Mouse (Mus musculus): ENCODE results near the gene Ptpn7. TPM values are rescaled to one million over a fixed set of nuclear protein-coding genes. Genes with fewer than 3 reads are reported as not detected.
"Not testable (repeated sequence)": the region's sequence is repeated elsewhere in the genome, so short reads cannot be mapped to it uniquely, and the experiment has no call there.

The Ptpn7 gene
- polyA plus RNA-seq, 1 experiment from 2014 or later: 1.2 TPM

GRCm38 (mm10) chr1:135181880-135182623 is 49.6 kb downstream of the Ptpn7 start:
- no peaks in the 10 kb centered on the region for H3K27me3 ChIP-seq (replicated peaks)
- no peak overlapping the region for H3K4me3 ChIP-seq
- WGBS: 89% methylated on average over 8 of the region's 8 CpGs
- H3K27ac ChIP-seq: no peak overlapping the region
- no peak for ATAC-seq (ENCODE audit: low FRiP score, low read depth)
- H3K36me3 ChIP-seq: no peaks in the 10 kb centered on the region
- no peaks in the 10 kb centered on the region for H3K9me3 ChIP-seq
- H3K4me1 ChIP-seq: no peaks in the 10 kb centered on the region
- no peak overlapping the region for H3K9ac ChIP-seq
- H3K4me2 ChIP-seq (replicated peaks): no peak overlapping the region

GRCm38 (mm10) chr1:135182975-135183374 is 50.5 kb downstream of the Ptpn7 start:
- WGBS: 64% methylated on average over 3 of the region's 3 CpGs

GRCm38 (mm10) chr1:135183448-135183847 is 50.9 kb downstream of the Ptpn7 start:
- H3K4me3 ChIP-seq: no peak overlapping the region
- no peak for ATAC-seq (ENCODE audit: low FRiP score, low read depth)
- H3K9me3 ChIP-seq: no peaks in the 10 kb centered on the region
- H3K4me1 ChIP-seq: no peaks in the 10 kb centered on the region
- 78% methylated on average over 3 of the region's 4 CpGs for WGBS
- no peaks in the 10 kb centered on the region for H3K36me3 ChIP-seq
- no peaks in the 10 kb centered on the region for H3K27me3 ChIP-seq (replicated peaks)
- H3K27ac ChIP-seq: no peak overlapping the region
- no peak overlapping the region for H3K9ac ChIP-seq
- H3K4me2 ChIP-seq (replicated peaks): no peak overlapping the region

More at GRCm38 (mm10) chr1:135182975-135183374, 50.5 kb downstream of the Ptpn7 start:
- no peaks in the 10 kb centered on the region for H3K27me3 ChIP-seq (replicated peaks)
- H3K36me3 ChIP-seq: no peaks in the 10 kb centered on the region
- H3K4me2 ChIP-seq (replicated peaks): no peak overlapping the region
- no peak overlapping the region for H3K4me3 ChIP-seq
- ATAC-seq (ENCODE audit: low FRiP score, low read depth): no peak
- no peak overlapping the region for H3K27ac ChIP-seq
- H3K9ac ChIP-seq: no peak overlapping the region
- no peaks in the 10 kb centered on the region for H3K9me3 ChIP-seq
- no peaks in the 10 kb centered on the region for H3K4me1 ChIP-seq

GRCm38 (mm10) chr1:135183941-135184570 is 51.6 kb downstream of the Ptpn7 start:
- ATAC-seq (ENCODE audit: low FRiP score, low read depth): no peak
- H3K9me3 ChIP-seq: no peaks in the 10 kb centered on the region
- H3K4me3 ChIP-seq: no peak overlapping the region
- no peaks in the 10 kb centered on the region for H3K36me3 ChIP-seq
- H3K9ac ChIP-seq: no peak overlapping the region
- H3K27ac ChIP-seq: no peak overlapping the region
- 76% methylated on average over 11 of the region's 11 CpGs for WGBS
- H3K4me2 ChIP-seq (replicated peaks): no peak overlapping the region
- H3K27me3 ChIP-seq (replicated peaks): no peaks in the 10 kb centered on the region
- no peaks in the 10 kb centered on the region for H3K4me1 ChIP-seq

GRCm38 (mm10) chr1:135185936-135186335 is 53.4 kb downstream of the Ptpn7 start:
- no peak overlapping the region for H3K27ac ChIP-seq
- H3K9me3 ChIP-seq: no peaks in the 10 kb centered on the region
- no peak overlapping the region for H3K4me2 ChIP-seq (replicated peaks)
- H3K4me1 ChIP-seq: no peaks in the 10 kb centered on the region
- no peaks in the 10 kb centered on the region for H3K27me3 ChIP-seq (replicated peaks)
- no peak overlapping the region for H3K4me3 ChIP-seq
- H3K9ac ChIP-seq: no peak overlapping the region
- WGBS: 41% methylated on average over 5 of the region's 5 CpGs
- no peaks in the 10 kb centered on the region for H3K36me3 ChIP-seq
- no peak for ATAC-seq (ENCODE audit: low FRiP score, low read depth)

- H3K4me2 ChIP-seq (replicated peaks): no peak overlapping the region
- no peak overlapping the region for H3K9ac ChIP-seq
- H3K27ac ChIP-seq: no peak overlapping the region
- ATAC-seq (ENCODE audit: low FRiP score, low read depth): no peak
- no peaks in the 10 kb centered on the region for H3K9me3 ChIP-seq
- no peak overlapping the region for H3K4me3 ChIP-seq
- 40% methylated on average over 8 of the region's 8 CpGs for WGBS
- H3K27me3 ChIP-seq (replicated peaks): no peaks in the 10 kb centered on the region
- H3K4me1 ChIP-seq: no peaks in the 10 kb centered on the region
- no peaks in the 10 kb centered on the region for H3K36me3 ChIP-seq
Measured at GRCm38 (mm10) chr1:135186427-135186826, 53.9 kb downstream of the Ptpn7 start.

GRCm38 (mm10) chr1:135187016-135187415 is 54.5 kb downstream of the Ptpn7 start:
- H3K4me1 ChIP-seq; ATAC-seq (ENCODE audit: low FRiP score, low read depth); H3K27ac ChIP-seq; H3K9ac ChIP-seq; H3K4me3 ChIP-seq; H3K27me3 ChIP-seq (replicated peaks); H3K36me3 ChIP-seq; H3K9me3 ChIP-seq; H3K4me2 ChIP-seq (replicated peaks): not testable (repeated sequence)
- WGBS: 43% methylated on average over 2 of the region's 2 CpGs

- H3K27ac ChIP-seq: no peak overlapping the region
- no peak overlapping the region for H3K4me2 ChIP-seq (replicated peaks)
- no peak overlapping the region for H3K9ac ChIP-seq
- no peaks in the 10 kb centered on the region for H3K4me1 ChIP-seq
- H3K4me3 ChIP-seq: no peak overlapping the region
- ATAC-seq (ENCODE audit: low FRiP score, low read depth): no peak
- 29% methylated on average over 3 of the region's 3 CpGs for WGBS
- no peaks in the 10 kb centered on the region for H3K36me3 ChIP-seq
- no peaks in the 10 kb centered on the region for H3K9me3 ChIP-seq
- no peaks in the 10 kb centered on the region for H3K27me3 ChIP-seq (replicated peaks)
Measured at GRCm38 (mm10) chr1:135188197-135188596, 55.7 kb downstream of the Ptpn7 start.

- Histone ChIP-seq H3K4me3 (no peak overlapping the region), H3K9me3 (no peaks in the 10 kb centered on the region), H3K27me3 (replicated peaks) (no peaks in the 10 kb centered on the region), H3K9ac (no peak overlapping the region), H3K27ac (no peak overlapping the region), H3K4me2 (replicated peaks) (no peak overlapping the region), H3K4me1 (no peaks in the 10 kb centered on the region), H3K36me3 (no peaks in the 10 kb centered on the region)
- no peak for ATAC-seq (ENCODE audit: low FRiP score, low read depth)
- 89% methylated on average over 4 of the region's 4 CpGs for WGBS
Measured at GRCm38 (mm10) chr1:135189186-135189585, 56.7 kb downstream of the Ptpn7 start.

GRCm38 (mm10) chr1:135194335-135194734 is 61.8 kb downstream of the Ptpn7 start:
- 74% methylated on average over 5 of the region's 5 CpGs for WGBS
- H3K36me3 ChIP-seq; H3K4me1 ChIP-seq; H3K9me3 ChIP-seq; ATAC-seq (ENCODE audit: low FRiP score, low read depth); H3K27me3 ChIP-seq (replicated peaks); H3K4me3 ChIP-seq; H3K27ac ChIP-seq; H3K4me2 ChIP-seq (replicated peaks); H3K9ac ChIP-seq: not testable (repeated sequence)

All from neural tube, embryonic 12.5 days (tissue).